Mouse (Mus musculus) forebrain, postnatal 0 days (tissue): ENCODE data around the gene Thrb. TPM values are rescaled to one million over a fixed set of nuclear protein-coding genes. Genes with fewer than 3 reads are reported as not detected.

Source experiments
- ATAC-seq: fragments of 200-750 bp; cut with Nextera tagmentation; 2 replicates; pipeline ENCODE4 v1.8.0; 2017; ENCODE audit warnings: mild to moderate bottlenecking, moderate library complexity
- DNase-seq: peaks from one replicate; pipeline ENCODE4 v3.0.0-alpha.2; 2015
- H3K27ac ChIP-seq: fragments of 300-500 bp; sonication (generic); 2 replicates; pipeline ENCODE4 v1.5.1; 2014; ENCODE audit warnings: low read depth, mild to moderate bottlenecking, antibody characterized with exemption, low read length, moderate library complexity, mixed read lengths
- H3K27me3 ChIP-seq: fragments of 300-500 bp; sonication (generic); 2 replicates; pipeline ENCODE4 v1.6.1; 2014; ENCODE audit warnings: mild to moderate bottlenecking, low read length, mixed read lengths; ENCODE audit not compliant: insufficient read depth
- H3K36me3 ChIP-seq: fragments of 300-500 bp; sonication (generic); 2 replicates; pipeline ENCODE4 v1.6.1; 2014; ENCODE audit warnings: mild to moderate bottlenecking, moderate library complexity; ENCODE audit not compliant: insufficient read depth
- H3K4me1 ChIP-seq: fragments of 300-500 bp; sonication (generic); 2 replicates; pipeline ENCODE4 v1.6.1; 2014; ENCODE audit warnings: antibody characterized with exemption; ENCODE audit not compliant: insufficient read depth
- H3K4me2 ChIP-seq: fragments of 300-500 bp; sonication (generic); 2 replicates; pipeline ENCODE4 v1.6.1; 2014; ENCODE audit warnings: low read depth, mild to moderate bottlenecking, moderate library complexity
- H3K4me3 ChIP-seq: fragments of 300-500 bp; sonication (generic); 2 replicates; pipeline ENCODE4 v1.5.1; 2014; ENCODE audit warnings: low read depth, low read length, mixed read lengths
- H3K9ac ChIP-seq: fragments of 300-500 bp; sonication (generic); 2 replicates; pipeline ENCODE4 v1.6.1; 2014; ENCODE audit warnings: mild to moderate bottlenecking
- H3K9me3 ChIP-seq: fragments of 300-500 bp; sonication (generic); 2 replicates; pipeline ENCODE4 v1.6.1; 2016; ENCODE audit warnings: low read length
- CTCF ChIP-seq: sonication (generic); IDR thresholded peaks from 2 replicates; pipeline ENCODE4 v1.5.1; 2016; ENCODE audit warnings: antibody characterized with exemption, control low read depth, low read depth
- WGBS: fragments of 180-500 bp; shearing (Covaris S2); extraction: QIAGEN DNeasy Blood & Tissue Kit; methylation state at CpG from one replicate; pipeline ENCODE4 v1.1.7; 2014; 5-methylcytosine and 5-hydroxymethylcytosine counted together
- polyA plus RNA-seq: library from polyadenylated mRNA; unstranded; fragments of >200 nt; fragmentation: Nextera tagmentation; extraction: Ambion mirVana; gene quantifications from 2 replicates; pipeline ENCODE4 v1.2.1, GENCODE M21; 2015
- total RNA-seq: library from RNA; depleted of rRNA; stranded (reverse); fragments of >200 nt; gene quantifications from 2 replicates; pipeline ENCODE4 v1.2.3, GENCODE M21; 2014

The Thrb gene
- total and polyA plus RNA-seq, 2 experiments from 2014 or later, result 3.3 to 6.2 TPM

- ATAC-seq, result no peak
- 89% methylated on average over 3 of the region's 3 CpGs for WGBS
- DNase-seq, result no peak
- no peaks in the 10 kb centered on the region for H3K27me3 ChIP-seq
- H3K9me3 ChIP-seq, result no peaks in the 10 kb centered on the region
- H3K4me2 ChIP-seq, result no peak overlapping the region
- H3K4me1 ChIP-seq, result no peaks in the 10 kb centered on the region
- no peak overlapping the region for H3K9ac ChIP-seq
- no peak overlapping the region for H3K4me3 ChIP-seq
- no peak overlapping the region for H3K27ac ChIP-seq
- no peaks in the 10 kb centered on the region for H3K36me3 ChIP-seq
- no peak for TF ChIP-seq CTCF
Observed at GRCm38 (mm10) chr14:17700228-17700627, 40.2 kb downstream of the Thrb start.

GRCm38 (mm10) chr14:17713297-17713904 is 53.3 kb downstream of the Thrb start:
- 75% methylated on average over 7 of the region's 7 CpGs for WGBS
- no peak overlapping the region for H3K9ac ChIP-seq
- no peak overlapping the region for H3K4me3 ChIP-seq
- H3K27ac ChIP-seq, result peak overlapping the region; percentile 40
- no peaks in the 10 kb centered on the region for H3K36me3 ChIP-seq
- TF ChIP-seq CTCF, result no peak
- DNase-seq (peak; percentile 59), ATAC-seq (peak; percentile 76)
- H3K4me1 ChIP-seq, result no peaks in the 10 kb centered on the region
- H3K27me3 ChIP-seq, result no peaks in the 10 kb centered on the region
- H3K9me3 ChIP-seq, result no peaks in the 10 kb centered on the region
- H3K4me2 ChIP-seq, result no peak overlapping the region

GRCm38 (mm10) chr14:17719494-17719893 is 59.4 kb downstream of the Thrb start:
- Histone ChIP-seq H3K9ac (no peak overlapping the region), H3K27ac (no peak overlapping the region), H3K36me3 (no peaks in the 10 kb centered on the region), H3K4me1 (peaks cover 9% of the 10 kb centered on the region), H3K27me3 (no peaks in the 10 kb centered on the region), H3K4me3 (no peak overlapping the region), H3K9me3 (no peaks in the 10 kb centered on the region), H3K4me2 (no peak overlapping the region)
- ATAC-seq (no peak), DNase-seq (no peak)
- no peak for TF ChIP-seq CTCF
- 67% methylated on average over 2 of the region's 2 CpGs for WGBS

- Histone ChIP-seq H3K27ac (peak overlapping the region; percentile 69), H3K36me3 (no peaks in the 10 kb centered on the region), H3K4me1 (peaks cover 9% of the 10 kb centered on the region), H3K4me2 (no peak overlapping the region), H3K27me3 (no peaks in the 10 kb centered on the region), H3K4me3 (no peak overlapping the region), H3K9me3 (no peaks in the 10 kb centered on the region), H3K9ac (no peak overlapping the region)
- 10% methylated on average over 1 of the region's 1 CpGs for WGBS
- TF ChIP-seq CTCF, result no peak
- ATAC-seq, result peak; percentile 86
- DNase-seq, result peak; percentile 71
Observed at GRCm38 (mm10) chr14:17722824-17723445, 62.9 kb downstream of the Thrb start.

- Histone ChIP-seq H3K9me3 (no peaks in the 10 kb centered on the region), H3K27ac (no peak overlapping the region), H3K36me3 (no peaks in the 10 kb centered on the region), H3K4me1 (peaks cover 9% of the 10 kb centered on the region), H3K9ac (no peak overlapping the region), H3K4me3 (no peak overlapping the region), H3K27me3 (no peaks in the 10 kb centered on the region), H3K4me2 (no peak overlapping the region)
- WGBS, result 79% methylated on average over 3 of the region's 3 CpGs
- ATAC-seq (no peak), DNase-seq (no peak)
- TF ChIP-seq CTCF, result no peak
Observed at GRCm38 (mm10) chr14:17724577-17724976, 64.5 kb downstream of the Thrb start.

- 52% methylated on average over 1 of the region's 1 CpGs for WGBS
- no peak for DNase-seq
- H3K36me3 ChIP-seq, result no peaks in the 10 kb centered on the region
- H3K4me3 ChIP-seq, result no peak overlapping the region
- H3K27me3 ChIP-seq, result no peaks in the 10 kb centered on the region
- peaks cover 9% of the 10 kb centered on the region; the same call in 1 of the 2 replicates for H3K4me1 ChIP-seq
- H3K27ac ChIP-seq, result no peak overlapping the region
- H3K9me3 ChIP-seq, result no peaks in the 10 kb centered on the region
- H3K9ac ChIP-seq, result no peak overlapping the region
- no peak overlapping the region for H3K4me2 ChIP-seq
- ATAC-seq, result no peak
- no peak for TF ChIP-seq CTCF
Observed at GRCm38 (mm10) chr14:17726906-17727305, 66.8 kb downstream of the Thrb start.

- Histone ChIP-seq H3K9me3 (no peaks in the 10 kb centered on the region), H3K36me3 (no peaks in the 10 kb centered on the region), H3K4me3 (no peak overlapping the region), H3K4me1 (peaks cover 2% of the 10 kb centered on the region; the same call in 1 of the 2 replicates), H3K4me2 (no peak overlapping the region), H3K27me3 (no peaks in the 10 kb centered on the region), H3K27ac (no peak overlapping the region), H3K9ac (no peak overlapping the region)
- ATAC-seq, result no peak
- WGBS, result 86% methylated on average over 4 of the region's 4 CpGs
- no peak for DNase-seq
- TF ChIP-seq CTCF, result no peak
Observed at GRCm38 (mm10) chr14:17727878-17728277, 67.8 kb downstream of the Thrb start.
